Mouse (Mus musculus): Measurements from ENCODE around the gene Trim7.
A peak's percentile ranks its signal among the peaks of the same experiment; 100 is the strongest.
"Not testable (repeated sequence)": the region's sequence is repeated elsewhere in the genome, so short reads cannot be mapped to it uniquely, and the experiment has no call there.

The Trim7 gene

DNA sequence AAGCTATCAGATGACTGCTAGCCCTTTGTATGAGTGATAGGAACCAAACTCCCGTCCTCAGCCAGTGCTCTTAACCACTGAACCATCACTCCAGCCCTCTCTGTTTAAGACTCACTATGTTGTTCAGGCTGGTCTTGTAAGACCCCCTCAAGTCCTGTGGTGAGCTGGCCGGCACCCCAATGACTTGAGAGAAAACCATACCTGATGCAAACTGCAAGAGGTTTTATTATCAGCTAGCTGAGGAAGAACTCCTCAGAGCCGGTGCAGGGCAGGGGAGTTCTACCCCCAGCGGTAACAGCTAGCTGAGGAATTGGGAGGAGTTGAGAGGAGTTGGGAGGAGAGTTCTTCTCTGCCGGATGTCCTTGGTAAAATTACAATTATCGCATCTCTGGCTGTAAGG lies 2.0 kb downstream of the Trim7 start:
- no peak for DNase-seq

DNA sequence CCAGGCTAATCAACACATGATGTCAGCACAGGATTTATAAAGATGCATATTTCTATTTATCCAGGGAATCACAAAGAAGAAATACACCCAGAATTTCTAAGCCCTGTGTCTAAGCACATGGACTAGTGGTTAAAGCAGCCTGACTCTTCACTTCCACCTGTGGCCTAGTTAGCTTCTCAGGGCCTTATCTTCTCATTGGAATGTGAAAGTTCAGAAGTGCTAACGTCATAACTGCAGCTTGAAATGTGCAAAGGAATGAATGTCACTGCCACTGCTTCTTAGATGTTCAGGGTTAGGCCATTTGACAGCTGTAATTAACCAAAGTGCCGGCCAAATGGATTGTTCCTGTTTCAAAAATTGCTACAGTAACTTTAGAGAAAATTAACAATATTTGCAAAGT lies 4.3 kb downstream of the Trim7 start:
- no peak for DNase-seq

DNA sequence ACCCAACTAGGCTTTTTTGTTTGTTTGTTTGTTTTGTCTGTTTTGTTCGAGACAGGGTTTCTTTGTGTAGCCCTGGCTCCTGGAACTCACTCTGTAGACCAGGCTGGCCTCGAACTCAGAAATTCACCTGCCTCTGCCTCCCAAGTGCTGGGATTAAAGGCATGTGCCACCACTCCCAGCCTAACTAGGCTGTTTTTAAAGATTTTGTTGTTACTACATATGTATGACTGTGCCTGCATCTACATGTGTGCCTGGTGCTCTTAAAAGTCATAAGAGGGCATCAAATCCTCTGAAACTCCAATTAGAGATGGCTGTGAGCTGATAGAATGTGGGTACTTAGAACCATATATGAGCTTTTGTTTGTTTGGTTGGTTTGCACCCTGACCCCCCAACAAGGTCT lies 5.3 kb downstream of the Trim7 start:
- DNase-seq, result no peak

DNA sequence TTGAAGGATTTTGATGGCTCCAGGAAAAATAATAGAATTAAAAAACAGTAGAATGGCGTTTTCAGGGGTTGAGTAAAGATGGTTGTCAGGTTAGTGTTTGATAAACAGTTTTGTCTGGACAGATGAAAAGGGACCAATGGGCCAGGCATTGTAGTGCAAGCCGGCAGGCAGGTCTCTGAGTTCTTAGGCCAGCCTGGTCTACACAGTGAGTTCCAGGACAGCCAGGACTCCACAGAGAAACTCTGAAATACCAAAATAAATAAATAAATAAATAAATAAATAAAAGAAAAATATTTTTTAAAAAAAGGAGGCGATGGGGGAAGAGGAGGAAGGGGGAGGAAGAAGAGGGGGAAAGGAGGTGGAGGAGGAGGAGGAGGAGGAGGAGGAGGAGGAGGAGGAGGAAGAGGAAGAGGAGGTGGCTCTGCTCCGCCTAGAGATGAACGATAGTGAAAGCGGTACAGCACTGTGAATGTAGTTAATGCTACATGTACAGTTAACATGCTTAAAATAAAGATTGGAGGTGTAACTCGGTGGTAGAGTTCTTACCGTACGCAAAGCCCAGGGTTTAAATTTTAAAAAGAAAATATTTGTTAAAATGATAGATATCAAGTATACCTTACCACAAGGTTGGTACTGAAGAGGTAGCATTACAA lies 7.3 kb downstream of the Trim7 start:
- no peak for DNase-seq

DNA sequence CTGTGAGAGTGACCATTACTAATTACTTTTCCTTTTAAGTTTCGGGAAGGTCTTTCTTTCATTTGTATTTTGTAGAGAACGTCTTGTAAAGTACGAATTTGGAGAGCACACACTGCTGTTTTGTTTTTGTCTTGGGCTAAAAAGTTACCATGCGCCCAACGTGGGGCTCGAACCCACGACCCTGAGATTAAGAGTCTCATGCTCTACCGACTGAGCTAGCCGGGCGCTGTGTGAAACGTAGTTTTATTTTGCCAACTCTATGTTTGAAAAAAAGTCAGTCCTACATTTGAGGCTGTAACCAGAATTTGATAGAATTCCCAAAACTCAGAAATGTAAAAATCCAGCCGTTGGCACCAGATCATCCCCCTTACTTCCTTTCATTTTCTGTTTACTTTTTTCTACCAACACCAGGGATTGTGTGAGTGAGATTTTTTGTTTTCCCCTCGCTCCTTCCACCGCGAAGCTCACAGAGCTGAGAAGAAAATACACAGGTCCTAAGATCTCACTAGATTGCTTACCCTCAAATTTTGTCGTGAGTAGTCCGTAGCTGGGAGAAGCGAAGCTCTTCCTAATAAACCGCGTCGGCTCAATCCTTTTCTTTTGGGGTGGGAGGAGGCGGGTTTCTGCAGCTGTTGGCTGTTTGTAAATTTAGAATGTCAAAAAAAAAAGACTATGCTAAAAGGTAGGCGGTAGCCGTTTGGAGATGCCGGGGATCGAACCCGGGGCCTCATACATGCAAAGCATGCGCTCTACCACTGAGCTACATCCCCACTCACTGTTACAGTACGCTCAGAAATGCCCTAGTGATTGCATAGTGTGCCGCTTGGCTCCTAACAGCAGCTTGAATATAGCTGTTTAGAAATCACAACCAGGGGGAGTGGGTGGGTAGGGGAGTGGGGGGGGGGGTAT lies 8.0 kb downstream of the Trim7 start:
- DNase-seq, result peak; percentile 95

DNA sequence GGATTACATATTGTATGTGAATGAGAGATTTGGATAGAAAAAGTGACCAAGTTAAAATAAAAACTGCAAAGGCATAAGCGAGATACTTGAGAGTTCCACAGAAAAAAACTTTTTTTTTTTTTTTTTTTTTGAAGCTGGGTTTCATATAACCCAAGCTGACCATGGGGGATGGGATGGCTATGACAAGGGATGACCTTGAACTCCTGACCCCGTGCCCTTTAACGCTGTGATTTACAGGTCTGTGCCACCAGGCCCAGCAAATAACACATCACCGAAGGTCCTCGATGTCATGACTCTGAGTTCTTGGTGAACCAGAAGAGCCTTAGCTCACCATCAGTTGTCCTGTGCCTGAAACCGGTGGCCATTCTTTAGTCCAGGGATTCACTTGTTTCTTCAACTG lies 10.0 kb downstream of the Trim7 start:
- DNase-seq, result no peak

DNA sequence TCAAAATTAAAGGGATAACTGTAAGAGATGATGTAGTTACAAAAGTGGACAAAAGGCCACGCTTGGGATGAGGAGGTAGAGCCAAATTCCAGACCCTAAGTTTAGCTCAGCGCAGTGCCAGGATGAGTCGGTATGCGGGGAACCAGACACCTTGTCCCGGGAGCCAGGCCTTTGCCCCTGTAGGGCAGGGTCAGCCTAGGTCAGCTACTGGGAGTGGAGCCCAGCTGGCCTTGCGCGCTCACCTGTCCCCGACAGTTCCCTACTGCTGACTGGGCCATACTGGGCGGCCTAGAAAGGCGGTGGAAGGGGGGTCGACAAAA lies 11.0 kb downstream of the Trim7 start:
- no peak for DNase-seq

DNA sequence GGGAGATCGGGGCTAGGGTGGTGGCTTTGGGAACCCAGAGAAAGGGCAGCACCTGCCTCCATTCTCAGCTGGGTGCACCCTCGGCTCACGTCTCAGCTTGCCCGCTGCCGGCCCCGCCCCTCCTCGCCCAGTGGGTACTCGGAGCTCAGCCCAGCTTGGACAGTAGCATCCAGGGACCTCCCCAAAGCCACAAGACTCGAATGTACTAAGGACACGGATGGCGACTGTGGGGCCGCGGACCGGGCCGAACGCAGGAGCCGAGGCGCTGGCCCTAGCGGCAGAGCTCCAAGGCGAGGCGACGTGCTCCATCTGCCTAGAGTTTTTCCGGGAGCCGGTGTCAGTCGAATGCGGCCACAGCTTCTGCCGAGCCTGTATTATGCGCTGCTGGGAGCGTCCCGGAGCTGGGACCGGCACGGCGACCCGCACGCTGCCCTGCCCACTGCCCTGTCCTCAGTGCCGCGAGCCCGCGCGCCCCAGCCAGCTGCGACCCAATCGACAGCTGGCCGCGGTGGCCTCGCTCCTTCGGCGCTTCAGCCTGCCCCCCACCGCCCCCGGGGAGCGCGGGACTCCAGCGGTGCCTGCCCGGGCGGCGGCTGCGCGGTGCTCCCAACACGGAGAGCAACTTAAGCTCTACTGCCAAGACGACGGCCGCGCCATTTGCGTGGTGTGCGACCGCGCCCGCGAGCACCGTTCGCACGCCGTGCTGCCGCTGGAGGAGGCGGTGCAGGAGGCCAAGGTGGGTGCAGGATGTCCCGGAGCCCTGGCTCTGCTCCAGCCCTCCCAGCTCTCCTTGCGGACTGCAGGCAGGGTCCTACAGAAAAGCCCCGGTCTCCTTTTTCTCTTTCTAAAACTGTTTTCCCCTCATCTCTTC lies 11.6 kb downstream of the Trim7 start:
- peak; percentile 87 for DNase-seq

DNA sequence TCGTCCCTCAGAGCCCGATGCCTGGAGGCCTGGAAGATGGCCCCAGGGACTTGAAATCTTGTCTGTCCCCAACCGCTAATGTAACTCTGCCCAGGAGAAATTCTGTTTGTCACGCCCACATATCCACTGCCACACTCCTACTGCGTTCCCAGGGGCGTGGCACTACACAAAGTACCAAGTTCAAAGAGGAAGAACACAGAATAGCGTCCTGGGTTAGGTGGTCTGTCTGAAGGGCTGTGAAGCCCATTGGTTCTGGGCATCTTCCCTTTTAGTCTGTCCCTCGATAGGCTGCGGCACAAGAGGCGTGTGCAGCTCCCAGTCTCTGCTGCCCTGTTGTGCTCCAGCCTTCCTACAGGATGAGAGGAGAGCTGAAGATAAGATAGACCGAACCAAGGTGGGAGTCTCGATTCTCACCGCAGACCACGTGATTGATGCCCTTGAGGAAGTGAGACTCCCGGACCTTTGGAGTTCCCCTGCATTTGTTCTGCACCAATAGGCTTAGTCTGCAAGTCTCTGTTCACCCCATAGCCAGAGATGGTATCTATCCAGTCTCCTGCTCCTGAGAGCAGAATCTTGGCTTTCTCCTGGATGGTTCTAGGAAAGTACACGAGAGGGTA lies 12.3 kb downstream of the Trim7 start:
- DNase-seq, result peak; percentile 65

DNA sequence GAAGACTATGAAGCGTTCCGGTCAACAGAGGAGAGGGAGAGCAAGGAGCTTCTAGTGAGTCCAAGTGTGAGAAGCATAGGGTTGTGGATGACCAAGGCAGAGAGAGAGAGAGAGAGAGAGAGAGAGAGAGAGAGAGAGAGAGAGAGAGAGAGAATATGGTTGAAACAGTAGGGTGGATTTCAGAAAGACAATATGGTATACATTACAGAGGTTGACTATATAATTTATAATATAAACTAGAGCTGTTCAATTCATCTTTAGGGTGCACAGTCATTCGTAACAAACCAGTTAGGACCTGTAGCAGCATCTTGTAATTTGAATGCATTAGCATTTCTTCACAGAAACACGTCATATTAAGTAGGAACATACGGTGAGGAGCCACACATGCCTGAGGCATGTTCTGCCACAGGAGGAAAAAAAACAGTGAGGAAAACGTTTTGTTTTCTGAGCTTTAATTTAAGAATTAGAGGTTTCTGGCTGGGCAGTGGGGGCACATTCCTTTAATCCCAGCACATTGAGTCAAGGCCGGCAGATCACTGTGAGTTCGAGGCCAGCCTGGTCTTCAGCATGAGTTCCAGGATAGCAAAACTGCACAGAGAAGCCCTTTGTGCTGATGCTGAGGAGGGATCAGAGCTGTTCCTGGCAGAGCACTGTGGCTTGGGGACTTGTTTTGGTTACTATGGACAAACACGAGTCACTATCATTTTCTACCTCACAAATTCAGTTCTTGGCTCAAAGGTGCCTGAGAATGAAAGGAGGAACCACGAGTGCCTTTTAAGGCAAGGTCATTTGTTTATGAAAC lies 13.1 kb downstream of the Trim7 start:
- no peak for DNase-seq

DNA sequence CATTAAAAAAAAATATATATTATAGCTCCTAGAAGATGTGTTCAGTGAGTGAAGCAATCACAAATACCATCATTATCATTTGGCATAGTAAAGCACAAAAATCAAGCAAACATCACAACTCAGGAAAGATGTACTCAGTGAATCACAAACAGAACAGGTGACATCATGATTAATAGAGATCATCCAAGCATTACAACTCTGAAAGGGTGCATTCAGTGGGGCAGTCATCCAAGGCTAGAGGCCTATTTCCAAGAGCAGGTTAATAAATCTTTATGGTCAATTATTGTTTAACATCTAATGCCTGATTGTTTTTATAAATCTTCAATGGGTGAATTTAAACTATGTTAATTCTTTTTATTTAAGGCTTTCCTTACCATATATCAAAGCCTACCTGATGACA lies 14.9 kb downstream of the Trim7 start:
- no peak for DNase-seq

DNA sequence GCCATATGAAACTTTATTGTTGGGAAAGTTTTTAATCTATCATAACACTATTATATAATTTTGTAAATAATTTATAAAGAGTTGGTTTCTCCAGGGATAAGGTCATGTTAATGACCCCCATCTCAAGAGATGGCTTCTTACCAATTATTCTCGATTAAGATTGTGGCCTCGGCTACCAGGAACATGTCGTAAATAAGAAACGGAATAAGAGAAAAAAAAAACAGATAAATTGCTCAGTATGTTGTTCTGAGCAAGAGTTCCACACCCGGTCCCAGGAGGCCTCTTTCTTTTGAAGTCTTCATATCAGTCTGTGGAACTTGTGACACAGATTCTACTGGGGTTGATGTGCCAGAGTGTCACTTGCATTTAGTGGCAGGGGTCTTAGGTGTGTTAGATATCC lies 15.3 kb downstream of the Trim7 start:
- no peak for DNase-seq

DNA sequence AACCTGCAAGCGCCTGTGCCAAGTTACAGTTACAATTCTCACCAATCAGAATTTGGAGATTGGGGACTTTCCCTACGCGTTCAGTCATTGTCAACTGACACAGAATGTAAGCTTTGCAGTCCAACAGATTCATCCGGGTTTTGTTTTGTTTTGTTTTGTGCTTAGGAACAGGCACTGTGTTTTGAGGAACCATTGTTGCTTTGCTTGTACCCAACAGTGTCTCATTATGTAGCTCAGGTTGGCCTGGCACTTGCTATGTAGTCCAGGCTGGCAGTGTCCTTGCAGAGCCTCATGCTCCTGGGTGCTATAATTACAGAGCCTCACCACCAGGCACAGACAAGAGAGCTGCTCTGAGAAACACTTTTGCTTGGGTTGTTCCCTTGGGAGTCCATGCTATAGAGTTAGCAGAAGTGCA lies 16.4 kb downstream of the Trim7 start:
- no peak for DNase-seq

DNA sequence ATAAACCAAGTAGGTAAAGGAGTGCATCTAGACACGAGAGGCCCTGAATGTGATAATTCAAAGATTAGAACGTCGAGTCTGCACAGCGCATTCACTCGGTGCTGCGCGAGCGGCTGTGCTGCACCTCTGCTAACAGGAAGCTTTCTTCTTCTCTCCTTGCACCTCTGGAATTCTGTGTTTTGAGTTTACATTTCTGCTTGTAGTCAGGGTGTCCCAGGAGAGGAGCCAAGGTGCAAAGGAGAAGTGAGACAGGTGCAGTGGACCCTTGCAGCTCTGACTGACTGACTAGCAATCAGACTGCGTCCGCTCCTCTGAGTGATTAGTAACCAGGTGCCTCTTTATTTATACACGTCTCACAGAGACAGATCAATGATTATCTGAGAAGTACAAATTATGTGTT lies 17.3 kb downstream of the Trim7 start:
- peak; percentile 64 for DNase-seq

DNA sequence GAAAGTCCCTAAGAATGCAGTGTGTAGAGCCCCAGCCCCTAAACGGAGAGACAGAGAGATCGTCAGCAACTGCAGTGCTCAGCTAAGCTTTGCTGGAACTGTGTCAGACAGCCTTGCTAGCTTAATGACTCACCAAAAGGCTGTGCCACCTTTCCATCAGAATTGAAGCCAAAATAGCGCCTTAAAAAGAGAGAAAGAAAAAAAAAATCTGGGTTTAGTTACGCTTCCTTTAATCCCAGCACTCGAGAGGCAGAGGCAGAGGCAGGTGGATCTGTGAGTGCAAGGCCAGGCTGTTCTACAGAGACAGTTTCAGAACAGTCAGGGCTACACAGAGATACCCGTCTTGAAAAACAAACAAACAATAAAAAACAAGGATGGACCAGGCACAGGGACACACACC lies 18.4 kb downstream of the Trim7 start:
- DNase-seq, result peak; percentile 46

DNA sequence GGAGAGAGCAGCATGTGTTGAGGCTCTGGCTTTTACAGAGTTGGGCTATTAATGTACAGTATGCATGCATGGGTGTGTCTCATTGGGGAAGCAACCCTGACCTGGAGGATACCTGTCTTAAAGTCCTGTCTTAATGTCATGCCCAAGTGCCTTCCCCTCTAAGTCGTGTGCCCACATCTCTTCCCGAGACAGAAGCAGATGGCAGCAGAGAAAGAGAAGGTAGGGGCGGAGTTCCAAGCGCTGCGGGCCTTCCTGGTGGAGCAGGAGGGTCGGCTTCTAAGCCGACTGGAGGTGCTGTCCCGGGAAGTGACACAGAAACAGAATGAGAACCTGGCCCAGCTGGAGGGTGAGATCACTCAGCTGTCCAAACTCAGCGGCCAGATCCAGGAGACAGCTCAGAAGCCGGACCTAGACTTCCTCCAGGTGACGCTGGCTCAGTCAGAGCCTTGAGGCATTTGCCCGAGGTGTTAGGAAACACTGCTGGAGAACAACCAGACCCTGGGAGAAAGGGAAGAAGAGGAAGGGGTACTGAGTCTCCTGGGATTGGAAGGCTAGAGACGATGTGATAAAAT lies 19.4 kb downstream of the Trim7 start:
- peak; percentile 21 for DNase-seq

DNA sequence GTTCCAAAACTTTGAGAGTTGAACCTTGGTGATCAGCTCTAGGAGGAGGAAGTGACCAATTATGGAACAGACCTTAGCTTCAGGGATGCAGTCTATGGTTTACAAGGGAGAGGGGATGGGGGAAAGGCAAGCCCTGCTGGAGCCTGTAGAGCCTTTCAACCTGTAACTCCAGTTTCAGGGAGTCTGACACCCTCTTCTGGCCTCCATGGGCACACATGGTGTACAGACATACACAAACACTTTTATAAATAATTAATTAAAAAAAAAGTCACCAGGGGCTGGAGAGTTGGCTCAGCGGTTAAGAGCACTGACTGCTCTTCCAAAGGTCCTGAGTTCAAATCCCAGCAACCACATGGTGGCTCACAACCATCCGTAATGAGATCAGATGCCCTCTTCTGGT lies 20.4 kb downstream of the Trim7 start:
- not testable (repeated sequence) for DNase-seq

DNA sequence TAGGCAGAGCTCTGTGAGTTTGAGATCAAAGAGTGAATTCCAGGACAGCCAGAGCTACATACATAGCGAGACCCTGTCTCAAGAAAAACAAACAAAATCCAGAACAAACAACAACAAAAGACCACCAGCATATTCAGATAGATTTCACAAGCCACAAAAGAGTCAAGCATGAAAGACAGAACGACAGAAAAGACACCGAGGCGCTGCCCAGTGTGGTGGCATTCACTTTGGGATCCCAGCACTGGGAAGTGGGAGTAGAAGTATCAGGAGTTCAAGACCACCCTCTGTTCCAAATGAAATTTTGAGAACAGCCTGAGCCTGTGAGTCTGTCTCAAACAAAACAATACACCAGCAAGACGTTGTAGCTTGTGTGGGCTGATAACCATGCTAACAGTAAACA lies 20.9 kb downstream of the Trim7 start:
- DNase-seq, result no peak

DNA sequence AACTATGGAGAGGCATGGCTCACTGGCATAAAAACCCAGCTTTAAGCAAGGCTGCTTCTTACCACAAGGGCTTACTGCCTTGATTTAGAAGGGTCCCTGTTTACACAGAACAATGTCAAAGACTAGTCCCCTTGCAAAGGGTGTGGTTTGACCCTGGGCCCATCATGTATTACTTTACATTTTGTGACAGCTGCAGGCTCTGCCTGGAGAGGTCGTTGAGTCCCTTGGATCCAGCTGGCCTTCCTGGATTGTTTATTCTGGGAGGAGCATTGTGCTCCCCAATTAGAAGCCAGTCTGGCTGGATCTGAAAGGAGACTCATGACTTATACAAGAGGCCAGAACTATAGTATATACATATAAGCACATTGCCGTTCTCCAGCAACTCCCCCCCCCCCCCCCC lies 24.3 kb downstream of the Trim7 start:
- no peak for DNase-seq

DNA sequence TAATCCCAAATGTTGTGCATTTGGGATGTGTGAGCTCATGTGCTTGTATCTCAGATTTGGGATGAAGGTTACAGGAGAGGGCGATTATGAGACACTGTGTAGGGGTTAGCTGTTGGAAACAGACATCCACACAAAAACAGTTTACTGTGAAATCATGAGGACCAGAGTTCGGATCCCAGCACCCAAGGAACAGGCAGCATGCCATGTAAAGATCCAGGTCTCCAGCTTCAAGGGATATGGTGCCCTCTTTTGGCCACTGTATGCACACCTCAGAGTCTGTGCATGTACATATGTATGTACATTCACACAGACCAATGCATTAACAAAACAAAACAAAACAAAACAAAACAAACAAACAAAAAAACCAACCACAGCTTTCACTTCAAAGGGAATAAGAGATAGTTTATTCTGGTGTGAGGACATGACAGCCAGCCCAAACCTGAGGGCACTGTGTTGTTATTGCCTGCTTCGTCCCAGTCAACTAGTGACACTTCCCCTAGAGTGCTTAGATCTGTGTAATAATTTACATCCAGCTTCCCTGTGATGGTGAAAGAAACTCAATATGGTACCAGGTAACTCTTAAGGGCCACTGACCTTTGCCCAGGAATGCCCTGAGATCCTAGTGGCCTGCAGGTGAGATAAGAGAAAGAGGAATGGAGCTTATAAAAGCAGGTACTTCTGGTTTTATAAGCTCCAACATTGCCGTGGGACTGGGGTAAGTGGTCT lies 25.5 kb downstream of the Trim7 start:
- no peak for DNase-seq

DNA sequence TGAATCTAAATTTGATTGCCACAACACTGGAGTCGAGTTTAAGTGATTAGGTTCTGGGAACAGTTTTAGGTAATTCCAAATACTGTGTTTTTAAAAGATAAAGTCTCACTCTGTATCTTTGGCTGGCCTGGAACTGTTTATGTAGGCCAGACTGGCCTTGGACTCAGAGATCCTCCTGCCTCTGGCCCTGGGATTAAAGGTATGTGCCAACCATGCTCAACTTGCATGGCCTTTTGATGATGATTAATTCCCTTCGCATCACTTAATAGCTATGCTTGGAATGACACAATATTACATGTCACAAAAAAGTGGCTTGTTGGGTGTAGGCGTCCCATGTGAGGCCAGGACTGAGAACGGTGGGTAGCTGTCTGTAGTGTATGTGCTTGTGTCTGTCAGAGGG lies 26.2 kb downstream of the Trim7 start:
- no peak for DNase-seq
